Mouse (Mus musculus): Measurements from ENCODE around the gene Zfp451. TPM values are rescaled to one million over a fixed set of nuclear protein-coding genes. Genes with fewer than 3 reads are reported as not detected.
"Not testable (repeated sequence)": the region's sequence is repeated elsewhere in the genome, so short reads cannot be mapped to it uniquely, and the experiment has no call there.

Gene Zfp451
- polyA plus RNA-seq, 1 experiment from 2014 or later: 23.6 TPM

- H3K4me2 ChIP-seq: peak overlapping the region; percentile 93
- peak overlapping the region; percentile 83 for H3K27ac ChIP-seq (ENCODE audit: poor library complexity, severe bottlenecking)
- WGBS: 2% methylated on average over 14 of the region's 14 CpGs
- H3K9me3 ChIP-seq (replicated peaks): no peaks in the 10 kb centered on the region
- peak overlapping the region; percentile 93 for H3K4me3 ChIP-seq
- H3K27me3 ChIP-seq (replicated peaks): no peaks in the 10 kb centered on the region
- H3K9ac ChIP-seq: peak overlapping the region; percentile 95
- peak; percentile 28 for ATAC-seq (ENCODE audit: insufficient number of reproducible peaks, low FRiP score)
- H3K4me1 ChIP-seq (replicated peaks): peaks cover 29% of the 10 kb centered on the region
- peaks cover 19% of the 10 kb centered on the region for H3K36me3 ChIP-seq
These were observed 57.4 kb downstream of the Zfp451 start for GRCm38 (mm10) chr1:33757033-33757413.

GRCm38 (mm10) chr1:33756258-33757032, 58.0 kb downstream of the Zfp451 start:
- H3K4me2 ChIP-seq: peak overlapping the region; percentile 93
- H3K9me3 ChIP-seq (replicated peaks): no peaks in the 10 kb centered on the region
- 21% methylated on average over 18 of the region's 18 CpGs for WGBS
- no peak for ATAC-seq (ENCODE audit: insufficient number of reproducible peaks, low FRiP score)
- H3K27me3 ChIP-seq (replicated peaks): no peaks in the 10 kb centered on the region
- peaks cover 19% of the 10 kb centered on the region for H3K36me3 ChIP-seq
- peak overlapping the region; percentile 93 for H3K4me3 ChIP-seq
- H3K4me1 ChIP-seq (replicated peaks): peaks cover 31% of the 10 kb centered on the region
- H3K27ac ChIP-seq (ENCODE audit: poor library complexity, severe bottlenecking): no peak overlapping the region
- H3K9ac ChIP-seq: peak overlapping the region; percentile 95

GRCm38 (mm10) chr1:33755799-33756198, 58.6 kb downstream of the Zfp451 start:
- Histone ChIP-seq H3K4me2 (peak overlapping the region; percentile 93), H3K4me3 (peak overlapping the region; percentile 93), H3K9me3 (replicated peaks) (no peaks in the 10 kb centered on the region), H3K27ac (ENCODE audit: poor library complexity, severe bottlenecking) (no peak overlapping the region), H3K27me3 (replicated peaks) (no peaks in the 10 kb centered on the region), H3K36me3 (peaks cover 15% of the 10 kb centered on the region), H3K4me1 (replicated peaks) (peaks cover 34% of the 10 kb centered on the region), H3K9ac (0 out of 2 replicates have a peak overlapping the region, but pooled peaks have one; percentile 95)
- 74% methylated on average over 7 of the region's 7 CpGs for WGBS
- ATAC-seq (ENCODE audit: insufficient number of reproducible peaks, low FRiP score): no peak

- H3K4me1 ChIP-seq (replicated peaks): peaks cover 34% of the 10 kb centered on the region
- H3K36me3 ChIP-seq: peaks cover 9% of the 10 kb centered on the region; the same call in 1 of the 2 replicates
- H3K27me3 ChIP-seq (replicated peaks): no peaks in the 10 kb centered on the region
- no peak overlapping the region for H3K9ac ChIP-seq
- H3K9me3 ChIP-seq (replicated peaks): no peaks in the 10 kb centered on the region
- 74% methylated on average over 21 of the region's 21 CpGs for WGBS
- no peak overlapping the region for H3K27ac ChIP-seq (ENCODE audit: poor library complexity, severe bottlenecking)
- H3K4me2 ChIP-seq: no peak overlapping the region; the same call in 1 of the 2 replicates
- peak; percentile 56 for ATAC-seq (ENCODE audit: insufficient number of reproducible peaks, low FRiP score)
- no peak overlapping the region for H3K4me3 ChIP-seq
These were observed 59.2 kb downstream of the Zfp451 start for GRCm38 (mm10) chr1:33754965-33755735.

- no peak overlapping the region for H3K4me2 ChIP-seq
- peaks cover 6% of the 10 kb centered on the region; the same call in 1 of the 2 replicates for H3K36me3 ChIP-seq
- H3K27me3 ChIP-seq (replicated peaks): no peaks in the 10 kb centered on the region
- no peak for ATAC-seq (ENCODE audit: insufficient number of reproducible peaks, low FRiP score)
- no peak overlapping the region for H3K9ac ChIP-seq
- no peak overlapping the region for H3K4me3 ChIP-seq
- 90% methylated on average over 17 of the region's 17 CpGs for WGBS
- no peak overlapping the region for H3K27ac ChIP-seq (ENCODE audit: poor library complexity, severe bottlenecking)
- peaks cover 34% of the 10 kb centered on the region for H3K4me1 ChIP-seq (replicated peaks)
- H3K9me3 ChIP-seq (replicated peaks): no peaks in the 10 kb centered on the region
These were observed 60.3 kb downstream of the Zfp451 start for GRCm38 (mm10) chr1:33754089-33754488.

- Histone ChIP-seq H3K27ac (ENCODE audit: poor library complexity, severe bottlenecking) (no peak overlapping the region), H3K4me1 (replicated peaks) (peaks cover 20% of the 10 kb centered on the region), H3K9me3 (replicated peaks) (no peaks in the 10 kb centered on the region), H3K27me3 (replicated peaks) (no peaks in the 10 kb centered on the region), H3K36me3 (peaks cover 31% of the 10 kb centered on the region), H3K4me3 (no peak overlapping the region), H3K4me2 (no peak overlapping the region), H3K9ac (no peak overlapping the region)
- ATAC-seq (ENCODE audit: insufficient number of reproducible peaks, low FRiP score): no peak
- 71% methylated on average over 10 of the region's 10 CpGs for WGBS
These were observed 63.1 kb downstream of the Zfp451 start for GRCm38 (mm10) chr1:33751283-33751682.

- not testable (repeated sequence) for H3K9ac ChIP-seq; H3K27ac ChIP-seq (ENCODE audit: poor library complexity, severe bottlenecking); ATAC-seq (ENCODE audit: insufficient number of reproducible peaks, low FRiP score); H3K4me2 ChIP-seq; H3K4me3 ChIP-seq; H3K27me3 ChIP-seq (replicated peaks); H3K9me3 ChIP-seq (replicated peaks); H3K4me1 ChIP-seq (replicated peaks)
- peaks cover 43% of the 10 kb centered on the region for H3K36me3 ChIP-seq
- whole genome bisulfite sequencing: 88% methylated on average over 4 of the region's 4 CpGs
These were observed 64.7 kb downstream of the Zfp451 start for GRCm38 (mm10) chr1:33749709-33750108.

GRCm38 (mm10) chr1:33749109-33749508, 65.3 kb downstream of the Zfp451 start:
- ATAC-seq (ENCODE audit: insufficient number of reproducible peaks, low FRiP score): no peak
- Histone ChIP-seq H3K27ac (ENCODE audit: poor library complexity, severe bottlenecking) (no peak overlapping the region), H3K4me1 (replicated peaks) (0 out of 2 replicates have a peak, but pooled peaks cover 5% of the 10 kb centered on the region), H3K4me3 (no peak overlapping the region), H3K27me3 (replicated peaks) (no peaks in the 10 kb centered on the region), H3K9me3 (replicated peaks) (no peaks in the 10 kb centered on the region), H3K9ac (no peak overlapping the region), H3K4me2 (no peak overlapping the region), H3K36me3 (peaks cover 47% of the 10 kb centered on the region)
- WGBS: 96% methylated on average over 11 of the region's 11 CpGs

- H3K4me3 ChIP-seq: no peak overlapping the region
These were observed 68.5 kb downstream of the Zfp451 start for GRCm38 (mm10) chr1:33745901-33746300.

GRCm38 (mm10) chr1:33744815-33745214, 69.6 kb downstream of the Zfp451 start:
- 91% methylated on average over 8 of the region's 9 CpGs for WGBS

More at GRCm38 (mm10) chr1:33745901-33746300, 68.5 kb downstream of the Zfp451 start:
- ATAC-seq (ENCODE audit: insufficient number of reproducible peaks, low FRiP score): peak; percentile 62; the same call in 1 of the 2 replicates
- no peak overlapping the region for H3K27ac ChIP-seq (ENCODE audit: poor library complexity, severe bottlenecking)
- no peaks in the 10 kb centered on the region for H3K9me3 ChIP-seq (replicated peaks)
- no peaks in the 10 kb centered on the region for H3K27me3 ChIP-seq (replicated peaks)
- peaks cover 43% of the 10 kb centered on the region for H3K36me3 ChIP-seq
- no peak overlapping the region for H3K4me2 ChIP-seq
- H3K4me1 ChIP-seq (replicated peaks): no peaks in the 10 kb centered on the region
- H3K9ac ChIP-seq: no peak overlapping the region
- WGBS: 88% methylated on average over 4 of the region's 4 CpGs

GRCm38 (mm10) chr1:33742903-33743302, 71.5 kb downstream of the Zfp451 start:
- Histone ChIP-seq H3K4me3 (no peak overlapping the region), H3K4me1 (replicated peaks) (no peaks in the 10 kb centered on the region), H3K4me2 (no peak overlapping the region), H3K27ac (ENCODE audit: poor library complexity, severe bottlenecking) (no peak overlapping the region), H3K36me3 (peaks cover 50% of the 10 kb centered on the region), H3K9ac (no peak overlapping the region), H3K27me3 (replicated peaks) (no peaks in the 10 kb centered on the region), H3K9me3 (replicated peaks) (no peaks in the 10 kb centered on the region)
- no peak for ATAC-seq (ENCODE audit: insufficient number of reproducible peaks, low FRiP score)
- WGBS: 18% methylated on average over 8 of the region's 8 CpGs

More at GRCm38 (mm10) chr1:33744815-33745214, 69.6 kb downstream of the Zfp451 start:
- H3K4me3 ChIP-seq; H3K4me1 ChIP-seq (replicated peaks); H3K27ac ChIP-seq (ENCODE audit: poor library complexity, severe bottlenecking); H3K4me2 ChIP-seq; H3K27me3 ChIP-seq (replicated peaks); ATAC-seq (ENCODE audit: insufficient number of reproducible peaks, low FRiP score); H3K9ac ChIP-seq; H3K9me3 ChIP-seq (replicated peaks): not testable (repeated sequence)
- H3K36me3 ChIP-seq: peaks cover 48% of the 10 kb centered on the region

All from heart, embryonic 12.5 days (tissue).